Mouse (Mus musculus) forebrain, embryonic 12.5 days (tissue): ENCODE measurements around the gene Zranb2. TPM values are rescaled to one million over a fixed set of nuclear protein-coding genes. Genes with fewer than 3 reads are reported as not detected.

Experiments used
- ATAC-seq: fragments of 200-750 bp; cut with Nextera tagmentation; 2 replicates; pipeline ENCODE4 v1.8.0; 2017; ENCODE audit warnings: moderate TSS enrichment; ENCODE audit not compliant: low FRiP score
- H3K27ac ChIP-seq: fragments of 300-500 bp; sonication (generic); 2 replicates; pipeline ENCODE4 v1.5.1; 2016; ENCODE audit warnings: mild to moderate bottlenecking
- H3K27me3 ChIP-seq: fragments of 300-500 bp; sonication (generic); 2 replicates; pipeline ENCODE4 v1.6.1; 2016; ENCODE audit warnings: mild to moderate bottlenecking
- H3K36me3 ChIP-seq: fragments of 300-500 bp; sonication (generic); replicated peaks from 2 replicates; pipeline ENCODE4 v1.6.1; 2016; ENCODE audit warnings: mild to moderate bottlenecking
- H3K4me1 ChIP-seq: fragments of 300-500 bp; sonication (generic); 2 replicates; pipeline ENCODE4 v1.6.1; 2016
- H3K4me2 ChIP-seq: fragments of 300-500 bp; sonication (generic); 2 replicates; pipeline ENCODE4 v1.6.1; 2016; ENCODE audit warnings: mild to moderate bottlenecking, moderate library complexity
- H3K4me3 ChIP-seq: fragments of 300-500 bp; sonication (generic); replicated peaks from 2 replicates; pipeline ENCODE4 v1.5.1; 2016; ENCODE audit warnings: mild to moderate bottlenecking
- H3K9ac ChIP-seq: fragments of 300-500 bp; sonication (generic); 2 replicates; pipeline ENCODE4 v1.6.1; 2016; ENCODE audit warnings: mild to moderate bottlenecking
- H3K9me3 ChIP-seq: fragments of 300-500 bp; sonication (generic); 2 replicates; pipeline ENCODE4 v1.6.1; 2016
- WGBS: fragments of 180-500 bp; shearing (Covaris S2); methylation state at CpG from one replicate; pipeline ENCODE4 v1.1.7; 2016; 5-methylcytosine and 5-hydroxymethylcytosine counted together
- polyA plus RNA-seq: library from polyadenylated mRNA; unstranded; fragments of >200 nt; fragmentation: Nextera tagmentation; extraction: Ambion mirVana; gene quantifications from 2 replicates; pipeline ENCODE4 v1.2.1, GENCODE M21; 2016

Gene Zranb2
- polyA plus RNA-seq, 1 experiment from 2014 or later = 143 TPM

DNA sequence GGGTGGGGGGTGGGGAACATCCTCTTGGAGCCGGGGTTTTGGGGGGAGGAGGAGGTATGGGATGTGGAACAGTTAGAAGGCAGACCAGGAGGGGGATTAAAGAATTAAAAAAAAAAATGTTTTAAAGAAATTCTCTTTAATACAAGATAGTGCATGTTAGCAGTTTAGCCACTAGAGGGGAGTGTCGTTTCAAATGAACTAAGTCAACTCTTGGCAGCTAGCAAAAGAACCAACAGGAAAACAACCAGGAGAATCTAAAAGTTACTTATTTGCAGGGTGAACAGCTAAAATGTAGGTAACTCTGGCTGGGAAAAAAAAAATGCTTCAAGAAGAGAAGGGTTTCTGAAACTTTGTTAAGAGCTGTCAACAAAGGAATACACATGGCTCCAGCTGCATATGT is 31.2 kb downstream of the Zranb2 start:
- Histone ChIP-seq H3K27me3 (peaks cover 53% of the 10 kb centered on the region), H3K9ac (no peak overlapping the region), H3K9me3 (no peaks in the 10 kb centered on the region), H3K4me2 (no peak overlapping the region), H3K36me3 (no peaks in the 10 kb centered on the region), H3K27ac (no peak overlapping the region), H3K4me3 (no peak overlapping the region), H3K4me1 (peaks cover 12% of the 10 kb centered on the region)
- peak; percentile 18; the same call in 1 of the 2 replicates for ATAC-seq
- WGBS = 9% methylated on average over 2 of the region's 2 CpGs

- WGBS = 1% methylated on average over 84 of the region's 84 CpGs
- peak within 1 kb of the TSS; percentile 30; the same call in 1 of the 2 replicates for H3K9ac ChIP-seq
- peaks cover 53% of the 10 kb centered on the region for H3K27me3 ChIP-seq
- peaks cover 12% of the 10 kb centered on the region for H3K4me1 ChIP-seq
- peak; percentile 71 for ATAC-seq
- no peaks in the 10 kb centered on the region for H3K9me3 ChIP-seq
- H3K27ac ChIP-seq = no peak within 1 kb of the TSS
- no peaks in the 10 kb centered on the region for H3K36me3 ChIP-seq
- peak within 1 kb of the TSS; percentile 79 for H3K4me2 ChIP-seq
- H3K4me3 ChIP-seq = peak within 1 kb of the TSS; percentile 43
These were observed 33.0 kb downstream of the Zranb2 start, which contains the start of gene Ptger3 for GRCm38 (mm10) chr3:157566725-157567565. Ptger3 (plus strand) TSS chr3:157566892.

DNA sequence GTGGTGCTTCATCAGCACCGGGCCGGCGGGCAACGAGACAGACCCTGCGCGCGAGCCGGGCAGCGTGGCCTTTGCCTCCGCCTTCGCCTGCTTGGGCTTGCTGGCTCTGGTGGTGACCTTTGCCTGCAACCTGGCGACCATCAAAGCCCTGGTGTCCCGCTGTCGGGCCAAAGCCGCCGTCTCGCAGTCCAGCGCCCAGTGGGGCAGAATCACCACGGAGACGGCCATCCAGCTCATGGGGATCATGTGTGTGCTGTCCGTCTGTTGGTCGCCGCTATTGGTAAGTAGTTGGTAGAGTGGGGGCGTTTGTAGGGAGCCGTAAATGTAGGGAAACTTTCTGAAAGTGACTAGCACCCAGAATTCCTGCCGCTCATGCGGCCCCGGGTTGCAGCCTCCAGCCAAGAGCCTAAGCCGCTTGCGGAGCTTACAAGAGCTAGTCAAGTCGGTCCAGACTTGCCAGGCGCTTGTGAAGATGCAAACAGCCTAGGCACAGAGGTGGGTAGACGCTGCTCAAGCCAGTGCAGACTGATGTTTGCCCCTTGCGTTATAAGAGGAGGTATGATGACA is 33.7 kb downstream of the Zranb2 start:
- Histone ChIP-seq H3K27ac (no peak overlapping the region), H3K27me3 (peaks cover 53% of the 10 kb centered on the region), H3K9me3 (no peaks in the 10 kb centered on the region), H3K4me1 (peaks cover 12% of the 10 kb centered on the region), H3K9ac (no peak overlapping the region), H3K4me2 (peak overlapping the region; percentile 79), H3K4me3 (peak overlapping the region; percentile 43), H3K36me3 (no peaks in the 10 kb centered on the region)
- ATAC-seq = peak; percentile 2; the same call in 1 of the 2 replicates
- 1% methylated on average over 34 of the region's 34 CpGs for WGBS

DNA sequence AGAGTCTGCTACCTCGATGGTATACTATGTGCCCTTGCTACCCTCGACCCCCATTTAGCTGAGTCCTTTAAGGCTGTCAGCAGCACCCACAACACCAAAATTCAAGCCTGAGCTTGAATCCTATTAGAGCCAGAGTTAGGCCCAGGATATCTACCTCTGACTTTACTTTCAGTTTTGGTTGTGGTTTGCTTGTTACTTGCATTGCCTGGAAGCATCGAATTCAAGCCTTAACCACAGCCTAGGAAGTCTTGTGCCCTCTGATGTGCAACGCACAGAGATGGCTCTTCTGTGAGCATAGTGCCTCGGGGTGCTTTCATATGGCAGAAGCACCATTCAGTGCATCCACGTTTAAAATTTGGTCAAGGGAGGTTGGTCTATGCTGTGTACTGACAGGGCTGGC is 38.1 kb downstream of the Zranb2 start:
- Histone ChIP-seq H3K4me2 (no peak overlapping the region), H3K36me3 (no peaks in the 10 kb centered on the region), H3K27ac (no peak overlapping the region), H3K27me3 (peaks cover 29% of the 10 kb centered on the region), H3K4me1 (peaks cover 7% of the 10 kb centered on the region), H3K4me3 (no peak overlapping the region), H3K9me3 (no peaks in the 10 kb centered on the region), H3K9ac (no peak overlapping the region)
- 89% methylated on average over 6 of the region's 6 CpGs for WGBS
- no peak for ATAC-seq

DNA sequence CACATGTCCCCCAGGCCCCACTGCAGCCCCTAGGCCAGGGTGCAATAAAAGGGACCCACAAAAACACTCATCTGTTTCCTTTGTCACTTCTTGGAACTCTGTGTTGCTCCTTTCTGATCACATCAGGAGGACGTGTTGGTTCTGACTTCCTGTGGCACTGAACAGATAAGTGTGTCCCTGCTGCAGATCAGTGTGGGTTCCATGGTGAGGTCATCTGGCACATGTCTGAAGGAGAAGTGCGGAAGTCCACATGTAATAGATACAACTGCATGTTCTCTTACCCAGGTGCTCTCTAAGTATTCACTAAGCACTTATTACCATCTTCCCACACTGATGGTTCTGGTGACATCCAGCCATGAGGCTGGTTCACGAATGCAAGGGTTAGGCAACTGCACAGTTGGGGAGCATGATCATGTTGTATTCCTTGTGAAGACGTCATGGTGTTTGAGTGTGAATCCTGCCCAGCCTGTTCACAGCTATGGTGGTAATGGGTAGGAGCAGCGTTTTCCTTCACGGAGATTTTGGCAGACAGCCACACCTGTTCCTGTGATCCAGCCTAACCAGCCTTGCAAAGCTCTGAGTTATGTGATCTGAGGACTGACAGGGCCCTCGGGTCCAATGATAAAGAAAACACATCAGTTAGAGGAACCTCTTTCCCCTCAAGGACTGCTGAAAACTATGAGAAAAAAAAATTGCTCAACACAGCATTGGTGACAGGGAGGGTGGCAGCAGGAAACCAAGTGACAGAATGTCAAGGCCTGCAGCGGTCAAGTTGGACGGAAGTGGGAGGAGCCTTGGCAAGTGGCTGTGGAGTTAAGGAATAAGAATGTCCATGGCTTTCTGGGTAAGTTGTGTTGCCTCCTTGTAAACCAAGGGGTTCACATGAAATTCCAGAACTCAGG is 41.7 kb downstream of the Zranb2 start:
- Histone ChIP-seq H3K27me3 (no peaks in the 10 kb centered on the region), H3K36me3 (no peaks in the 10 kb centered on the region), H3K27ac (no peak overlapping the region), H3K9ac (no peak overlapping the region), H3K4me3 (no peak overlapping the region), H3K9me3 (no peaks in the 10 kb centered on the region), H3K4me1 (no peaks in the 10 kb centered on the region), H3K4me2 (no peak overlapping the region)
- 85% methylated on average over 9 of the region's 9 CpGs for WGBS
- ATAC-seq = no peak

- no peak overlapping the region for H3K9ac ChIP-seq
- H3K27me3 ChIP-seq = no peaks in the 10 kb centered on the region
- H3K4me1 ChIP-seq = no peaks in the 10 kb centered on the region
- no peak for ATAC-seq
- H3K27ac ChIP-seq = no peak overlapping the region
- no peak overlapping the region for H3K4me2 ChIP-seq
- no peaks in the 10 kb centered on the region for H3K9me3 ChIP-seq
- H3K36me3 ChIP-seq = no peaks in the 10 kb centered on the region
- H3K4me3 ChIP-seq = no peak overlapping the region
- WGBS = 76% methylated on average over 1 of the region's 1 CpGs
These were observed 42.4 kb downstream of the Zranb2 start for GRCm38 (mm10) chr3:157576343-157576722.

GRCm38 (mm10) chr3:157576862-157577261 is 42.9 kb downstream of the Zranb2 start:
- H3K36me3 ChIP-seq = no peaks in the 10 kb centered on the region
- no peak overlapping the region for H3K27ac ChIP-seq
- H3K9me3 ChIP-seq = no peaks in the 10 kb centered on the region
- no peak overlapping the region for H3K9ac ChIP-seq
- no peak overlapping the region for H3K4me3 ChIP-seq
- no peaks in the 10 kb centered on the region for H3K4me1 ChIP-seq
- ATAC-seq = no peak
- WGBS = 89% methylated on average over 1 of the region's 1 CpGs
- no peak overlapping the region for H3K4me2 ChIP-seq
- no peaks in the 10 kb centered on the region for H3K27me3 ChIP-seq

GRCm38 (mm10) chr3:157578469-157579170 is 44.7 kb downstream of the Zranb2 start:
- ATAC-seq = no peak
- peaks cover 7% of the 10 kb centered on the region for H3K4me1 ChIP-seq
- H3K9ac ChIP-seq = no peak overlapping the region
- no peaks in the 10 kb centered on the region for H3K9me3 ChIP-seq
- WGBS = 93% methylated on average over 5 of the region's 5 CpGs
- H3K36me3 ChIP-seq = no peaks in the 10 kb centered on the region
- no peaks in the 10 kb centered on the region for H3K27me3 ChIP-seq
- H3K4me2 ChIP-seq = no peak overlapping the region
- H3K27ac ChIP-seq = no peak overlapping the region
- no peak overlapping the region for H3K4me3 ChIP-seq

- no peak overlapping the region for H3K4me3 ChIP-seq
- 78% methylated on average over 2 of the region's 2 CpGs for WGBS
These were observed 45.4 kb downstream of the Zranb2 start for GRCm38 (mm10) chr3:157579376-157579775.

DNA sequence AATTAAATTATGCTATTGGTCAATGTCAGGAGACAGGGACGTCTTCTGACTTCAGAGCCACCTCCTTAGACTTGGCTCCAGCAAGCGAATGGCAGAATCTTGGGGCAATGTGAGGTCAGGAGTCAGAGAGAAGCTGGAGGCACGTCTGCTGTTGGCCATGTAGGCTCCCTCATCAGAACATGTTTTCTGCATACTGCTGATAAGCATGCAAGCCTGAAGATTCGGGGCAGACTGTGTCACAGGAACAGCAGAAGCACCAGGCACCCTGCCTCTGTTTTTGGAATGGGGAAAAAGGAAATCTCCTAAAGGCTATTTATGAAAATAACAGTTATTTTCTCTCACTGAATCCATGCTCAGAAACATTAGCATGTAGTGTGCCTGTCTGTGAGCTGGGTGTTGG is 46.3 kb downstream of the Zranb2 start:
- Histone ChIP-seq H3K27ac (no peak overlapping the region), H3K9ac (no peak overlapping the region), H3K4me2 (no peak overlapping the region), H3K27me3 (no peaks in the 10 kb centered on the region), H3K4me3 (no peak overlapping the region), H3K4me1 (peaks cover 7% of the 10 kb centered on the region), H3K9me3 (no peaks in the 10 kb centered on the region), H3K36me3 (no peaks in the 10 kb centered on the region)
- ATAC-seq = no peak
- WGBS = 80% methylated on average over 4 of the region's 4 CpGs

More at GRCm38 (mm10) chr3:157579376-157579775, 45.4 kb downstream of the Zranb2 start:
- Histone ChIP-seq H3K27ac (no peak overlapping the region), H3K27me3 (no peaks in the 10 kb centered on the region), H3K4me1 (peaks cover 7% of the 10 kb centered on the region), H3K9ac (no peak overlapping the region), H3K9me3 (no peaks in the 10 kb centered on the region), H3K36me3 (no peaks in the 10 kb centered on the region), H3K4me2 (no peak overlapping the region)
- no peak for ATAC-seq

DNA sequence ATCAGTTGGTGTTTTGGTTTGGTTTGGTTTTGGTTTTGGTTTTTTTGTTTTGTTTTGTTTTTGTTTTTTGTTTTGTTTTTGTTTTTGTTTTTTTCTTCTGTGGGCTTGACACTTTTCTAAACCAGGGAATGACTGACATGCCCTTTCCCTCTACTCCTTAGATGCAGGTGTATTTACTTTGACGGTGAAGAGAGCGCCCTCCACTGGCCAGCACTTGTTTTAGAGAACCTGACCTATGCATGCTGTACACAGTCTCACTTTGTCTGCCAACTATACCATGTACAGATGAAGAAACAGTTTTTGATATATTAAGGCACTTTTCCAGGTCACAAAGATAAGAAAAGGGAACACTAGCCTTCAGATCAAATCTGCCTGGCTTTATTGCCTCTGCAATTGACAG is 47.8 kb downstream of the Zranb2 start:
- ATAC-seq = no peak
- H3K4me2 ChIP-seq = no peak overlapping the region
- WGBS = 22% methylated on average over 2 of the region's 2 CpGs
- H3K4me1 ChIP-seq = peaks cover 7% of the 10 kb centered on the region
- no peak overlapping the region for H3K9ac ChIP-seq
- no peaks in the 10 kb centered on the region for H3K36me3 ChIP-seq
- no peaks in the 10 kb centered on the region for H3K9me3 ChIP-seq
- no peak overlapping the region for H3K4me3 ChIP-seq
- H3K27me3 ChIP-seq = no peaks in the 10 kb centered on the region
- H3K27ac ChIP-seq = no peak overlapping the region
